Mouse (Mus musculus) hindbrain, embryonic 10.5 days (tissue): ENCODE data around the gene Serpinb7. TPM values are rescaled to one million over a fixed set of nuclear protein-coding genes. Genes with fewer than 3 reads are reported as not detected.

Source experiments
- DNase-seq: peaks from one replicate; pipeline ENCODE4 v3.0.0-alpha.2; 2017; ENCODE audit warnings: low spot score
- H3K27ac ChIP-seq: fragments of 300-500 bp; sonication (generic); 2 replicates; pipeline ENCODE4 v1.5.1; 2016; ENCODE audit warnings: mild to moderate bottlenecking, moderate library complexity
- H3K27me3 ChIP-seq: fragments of 300-500 bp; sonication (generic); 2 replicates; pipeline ENCODE4 v1.6.1; 2016; ENCODE audit warnings: mild to moderate bottlenecking; ENCODE audit not compliant: poor library complexity, insufficient read depth, severe bottlenecking
- H3K36me3 ChIP-seq: fragments of 300-500 bp; sonication (generic); 2 replicates; pipeline ENCODE4 v1.6.1; 2016; ENCODE audit warnings: mild to moderate bottlenecking, moderate library complexity
- H3K4me1 ChIP-seq: fragments of 300-500 bp; sonication (generic); replicated peaks from 2 replicates; pipeline ENCODE4 v1.6.1; 2016; ENCODE audit warnings: mild to moderate bottlenecking
- H3K4me3 ChIP-seq: fragments of 300-500 bp; sonication (generic); 2 replicates; pipeline ENCODE4 v1.5.1; 2016; ENCODE audit warnings: mild to moderate bottlenecking, moderate library complexity
- H3K9me3 ChIP-seq: fragments of 300-500 bp; sonication (generic); 2 replicates; pipeline ENCODE4 v1.6.1; 2016; ENCODE audit warnings: mild to moderate bottlenecking, moderate library complexity
- WGBS: fragments of 180-500 bp; shearing (Covaris S2); methylation state at CpG from one replicate; pipeline ENCODE4 v1.1.7; 2016; 5-methylcytosine and 5-hydroxymethylcytosine counted together
- polyA plus RNA-seq: library from polyadenylated mRNA; unstranded; fragments of >200 nt; fragmentation: Nextera tagmentation; extraction: Ambion mirVana; gene quantifications from 2 replicates; pipeline ENCODE4 v1.2.1, GENCODE M21; 2016

Gene Serpinb7
- polyA plus RNA-seq, 1 experiment from 2014 or later, result 0.31 TPM

GRCm38 (mm10) chr1:107402082-107402481 is 2.6 kb downstream of the Serpinb7 start:
- Histone ChIP-seq H3K9me3 (no peaks in the 10 kb centered on the region), H3K4me1 (no peaks in the 10 kb centered on the region), H3K27ac (no peak overlapping the region), H3K4me3 (no peak overlapping the region), H3K36me3 (no peaks in the 10 kb centered on the region), H3K27me3 (no peaks in the 10 kb centered on the region)
- no peak for DNase-seq
- 88% methylated on average over 4 of the region's 4 CpGs for WGBS

DNA sequence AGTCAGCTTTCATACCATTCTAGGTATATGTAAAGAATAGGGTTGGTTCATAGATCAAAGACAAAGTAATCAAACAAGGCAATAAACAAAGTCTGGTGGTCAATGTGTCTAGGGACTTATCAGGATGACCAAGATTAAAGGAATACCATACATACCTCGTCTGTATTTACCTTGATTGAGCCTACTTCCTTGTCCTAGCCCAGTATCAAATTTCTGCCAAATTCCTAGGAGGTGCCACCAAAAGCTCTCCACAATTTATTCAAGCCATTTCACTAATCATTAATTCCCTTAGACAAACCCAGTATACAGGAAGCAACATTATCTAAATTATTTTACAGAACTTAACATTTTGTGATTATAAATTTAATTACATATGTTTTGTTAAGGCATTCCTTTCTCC is 15.2 kb downstream of the Serpinb7 start:
- DNase-seq, result no peak
- 52% methylated on average over 1 of the region's 1 CpGs for WGBS
- H3K4me1 ChIP-seq, result no peaks in the 10 kb centered on the region
- no peaks in the 10 kb centered on the region for H3K36me3 ChIP-seq
- no peaks in the 10 kb centered on the region for H3K9me3 ChIP-seq
- no peak overlapping the region for H3K27ac ChIP-seq
- no peaks in the 10 kb centered on the region for H3K27me3 ChIP-seq
- H3K4me3 ChIP-seq, result no peak overlapping the region

- H3K27me3 ChIP-seq, result no peaks in the 10 kb centered on the region
- no peak for DNase-seq
- no peaks in the 10 kb centered on the region for H3K9me3 ChIP-seq
- no peak overlapping the region for H3K27ac ChIP-seq
- no peaks in the 10 kb centered on the region for H3K4me1 ChIP-seq
- no peaks in the 10 kb centered on the region for H3K36me3 ChIP-seq
- H3K4me3 ChIP-seq, result no peak overlapping the region
- 81% methylated on average over 4 of the region's 4 CpGs for WGBS
Measured at GRCm38 (mm10) chr1:107422487-107422886, 23.0 kb downstream of the Serpinb7 start.

- Histone ChIP-seq H3K4me1 (no peaks in the 10 kb centered on the region), H3K36me3 (no peaks in the 10 kb centered on the region), H3K4me3 (no peak overlapping the region), H3K27me3 (no peaks in the 10 kb centered on the region), H3K9me3 (no peaks in the 10 kb centered on the region), H3K27ac (no peak overlapping the region)
- DNase-seq, result no peak
Measured at GRCm38 (mm10) chr1:107431253-107431652, 31.8 kb downstream of the Serpinb7 start.

- WGBS, result 82% methylated on average over 2 of the region's 2 CpGs
- no peaks in the 10 kb centered on the region for H3K36me3 ChIP-seq
- H3K27ac ChIP-seq, result no peak overlapping the region
- no peaks in the 10 kb centered on the region for H3K9me3 ChIP-seq
- H3K4me1 ChIP-seq, result no peaks in the 10 kb centered on the region
- no peak for DNase-seq
- H3K27me3 ChIP-seq, result no peaks in the 10 kb centered on the region
- H3K4me3 ChIP-seq, result no peak overlapping the region
Measured at GRCm38 (mm10) chr1:107435528-107435927, 36.1 kb downstream of the Serpinb7 start.

DNA sequence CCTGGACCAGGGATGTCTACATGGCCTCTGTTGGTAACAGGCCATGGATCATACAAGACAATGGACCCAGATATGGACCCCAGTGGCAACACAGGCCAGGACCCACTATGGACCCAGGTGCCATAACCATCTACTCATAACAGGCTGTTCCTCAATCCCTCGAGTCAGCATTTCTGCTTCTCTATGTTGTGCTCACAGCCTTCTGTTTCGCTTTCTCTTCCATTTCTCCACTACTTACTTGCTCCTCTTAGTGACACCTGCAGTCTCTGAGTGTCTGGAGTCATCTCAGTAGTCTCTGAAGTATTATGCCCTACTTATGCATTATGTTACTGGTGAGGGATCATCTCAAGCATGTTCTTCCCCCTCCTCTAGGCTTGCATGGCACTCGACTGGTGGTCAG is 40.0 kb downstream of the Serpinb7 start:
- no peaks in the 10 kb centered on the region for H3K36me3 ChIP-seq
- H3K4me1 ChIP-seq, result no peaks in the 10 kb centered on the region
- no peak overlapping the region for H3K27ac ChIP-seq
- no peaks in the 10 kb centered on the region for H3K27me3 ChIP-seq
- no peak for DNase-seq
- H3K4me3 ChIP-seq, result no peak overlapping the region
- H3K9me3 ChIP-seq, result no peaks in the 10 kb centered on the region
- 91% methylated on average over 3 of the region's 3 CpGs for WGBS

DNA sequence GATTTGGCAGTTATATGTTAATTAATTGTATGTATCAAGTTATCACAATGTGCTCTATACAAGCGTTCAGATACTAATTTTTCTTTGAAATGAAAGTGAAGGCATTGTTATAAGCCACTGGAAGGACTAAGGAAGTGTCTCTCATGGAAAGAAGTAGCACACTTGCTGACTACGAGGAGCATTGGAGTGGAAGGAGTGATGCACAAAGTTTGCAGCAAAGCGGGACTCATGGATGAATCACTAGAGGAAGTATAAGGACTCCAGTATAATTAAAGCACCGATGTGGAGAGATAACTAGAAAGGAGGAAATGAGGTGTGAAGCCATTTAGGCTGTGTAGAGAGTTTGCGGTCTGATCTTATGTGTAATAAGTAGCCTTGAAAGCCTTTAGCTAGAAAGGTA is 45.9 kb downstream of the Serpinb7 start:
- Histone ChIP-seq H3K9me3 (no peaks in the 10 kb centered on the region), H3K27ac (no peak overlapping the region), H3K4me3 (no peak overlapping the region), H3K27me3 (no peaks in the 10 kb centered on the region), H3K4me1 (no peaks in the 10 kb centered on the region), H3K36me3 (no peaks in the 10 kb centered on the region)
- no peak for DNase-seq
- 90% methylated on average over 5 of the region's 5 CpGs for WGBS

- H3K4me3 ChIP-seq, result no peak overlapping the region
- H3K27ac ChIP-seq, result no peak overlapping the region
- no peaks in the 10 kb centered on the region for H3K9me3 ChIP-seq
- no peaks in the 10 kb centered on the region for H3K36me3 ChIP-seq
- no peaks in the 10 kb centered on the region for H3K4me1 ChIP-seq
- H3K27me3 ChIP-seq, result no peaks in the 10 kb centered on the region
- DNase-seq, result no peak
- WGBS, result 82% methylated on average over 3 of the region's 3 CpGs
Measured at GRCm38 (mm10) chr1:107447228-107447931, 47.9 kb downstream of the Serpinb7 start.

GRCm38 (mm10) chr1:107479909-107480308 is 80.5 kb downstream of the Serpinb7 start:
- Histone ChIP-seq H3K4me1 (no peaks in the 10 kb centered on the region), H3K4me3 (no peak overlapping the region), H3K27me3 (no peaks in the 10 kb centered on the region), H3K27ac (no peak overlapping the region), H3K36me3 (no peaks in the 10 kb centered on the region), H3K9me3 (no peaks in the 10 kb centered on the region)
- DNase-seq, result no peak

DNA sequence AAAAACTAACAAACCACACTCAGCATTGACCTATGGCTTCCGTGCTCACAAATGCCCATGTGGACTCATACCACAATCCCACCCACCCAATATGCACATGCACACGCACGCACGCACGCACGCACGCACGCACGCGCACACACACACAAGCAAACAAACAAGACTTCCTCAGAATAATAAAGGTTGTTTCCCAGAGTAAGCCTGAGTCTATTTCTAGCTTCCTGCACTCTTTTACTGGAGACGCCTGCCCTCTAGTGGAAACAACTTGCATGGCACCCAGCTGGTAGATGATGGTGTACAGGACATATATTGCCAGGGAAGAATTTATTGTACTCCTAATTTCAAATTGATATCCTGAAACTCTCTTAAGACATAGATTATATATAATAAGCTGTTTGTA is 82.0 kb downstream of the Serpinb7 start:
- peak; percentile 81 for DNase-seq
- Histone ChIP-seq H3K4me3 (no peak overlapping the region; the same call in 1 of the 2 replicates), H3K27me3 (no peaks in the 10 kb centered on the region), H3K9me3 (no peaks in the 10 kb centered on the region), H3K36me3 (no peaks in the 10 kb centered on the region), H3K27ac (no peak overlapping the region), H3K4me1 (no peaks in the 10 kb centered on the region)
- WGBS, result 36% methylated on average over 11 of the region's 11 CpGs

DNA sequence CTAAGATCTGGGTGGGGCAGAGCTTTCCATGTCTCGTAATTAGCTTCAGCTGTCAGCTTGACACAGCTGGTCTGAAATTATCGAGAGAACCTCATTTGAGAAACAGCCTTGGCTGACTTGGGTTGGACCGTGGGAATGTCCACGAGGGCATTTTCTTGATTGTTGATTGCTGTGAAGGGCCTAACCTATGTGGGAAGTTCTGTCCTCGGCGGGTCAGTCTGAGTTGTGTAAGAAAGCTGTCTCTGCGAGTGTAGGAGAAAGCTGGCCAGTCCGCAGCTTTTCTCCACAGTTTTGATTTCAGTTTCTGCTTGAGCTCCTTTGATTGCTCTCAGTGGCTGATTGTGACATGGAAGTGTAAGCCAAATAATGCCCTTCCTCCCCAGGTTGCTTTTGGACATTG is 90.1 kb downstream of the Serpinb7 start:
- Histone ChIP-seq H3K9me3 (no peaks in the 10 kb centered on the region), H3K27ac (no peak overlapping the region), H3K4me1 (no peaks in the 10 kb centered on the region), H3K36me3 (no peaks in the 10 kb centered on the region), H3K4me3 (no peak overlapping the region), H3K27me3 (no peaks in the 10 kb centered on the region)
- 72% methylated on average over 8 of the region's 8 CpGs for WGBS
- DNase-seq, result no peak

GRCm38 (mm10) chr1:107496789-107497188 is 97.3 kb downstream of the Serpinb7 start:
- no peaks in the 10 kb centered on the region for H3K4me1 ChIP-seq
- H3K27me3 ChIP-seq, result no peaks in the 10 kb centered on the region
- no peaks in the 10 kb centered on the region for H3K36me3 ChIP-seq
- no peak for DNase-seq
- H3K9me3 ChIP-seq, result no peaks in the 10 kb centered on the region
- no peak overlapping the region for H3K4me3 ChIP-seq
- WGBS, result 94% methylated on average over 2 of the region's 2 CpGs
- H3K27ac ChIP-seq, result no peak overlapping the region

- Histone ChIP-seq H3K9me3 (no peaks in the 10 kb centered on the region), H3K4me1 (no peaks in the 10 kb centered on the region), H3K36me3 (no peaks in the 10 kb centered on the region), H3K4me3 (no peak overlapping the region), H3K27me3 (no peaks in the 10 kb centered on the region), H3K27ac (no peak overlapping the region)
- no peak for DNase-seq
Measured at GRCm38 (mm10) chr1:107502025-107502424, 102.6 kb downstream of the Serpinb7 start.
